Mouse (Mus musculus) yolk sac, embryonic 10.5 days (tissue): ENCODE measurements around the gene Cryba4.

Source experiments
- DNase-seq: peaks from one replicate; pipeline ENCODE4 v3.0.0-alpha.2; 2017; ENCODE audit warnings: low spot score

Cryba4 gene

DNA sequence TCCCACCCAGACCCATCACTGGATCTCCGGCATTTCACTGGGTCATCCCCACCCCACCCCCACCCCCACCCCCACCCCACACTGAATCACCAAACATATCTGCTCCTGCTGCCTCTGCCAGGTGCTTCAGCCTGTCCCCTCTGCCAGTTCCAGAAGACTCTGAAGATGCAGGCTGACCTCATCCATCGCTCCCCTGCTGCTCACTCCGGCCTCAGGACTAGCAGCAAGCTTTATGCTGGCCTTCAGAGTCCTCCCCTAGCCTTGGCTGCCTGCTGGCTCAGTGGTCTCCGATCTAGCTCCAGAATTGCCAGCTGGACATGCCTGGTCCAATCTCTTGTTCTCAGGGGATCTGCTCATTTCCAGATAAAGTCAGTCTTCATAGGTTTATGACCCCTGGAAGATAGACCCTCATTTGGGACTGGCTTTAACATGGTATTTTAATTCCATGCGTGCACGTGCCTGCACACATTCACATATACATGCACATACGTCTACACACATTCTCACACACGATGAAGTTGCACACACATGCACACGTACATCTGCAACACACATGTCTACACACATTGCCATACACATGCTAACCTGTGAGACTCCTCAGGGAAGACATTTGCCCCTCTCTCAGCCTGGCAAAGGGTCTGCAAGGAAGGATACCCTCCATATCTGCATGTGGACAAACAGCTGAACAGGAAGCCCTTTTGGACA is 14.3 kb downstream of the Cryba4 start:
- no peak for DNase-seq

- no peak for DNase-seq
Observed at GRCm38 (mm10) chr5:112237439-112237838, 14.9 kb downstream of the Cryba4 start.

DNA sequence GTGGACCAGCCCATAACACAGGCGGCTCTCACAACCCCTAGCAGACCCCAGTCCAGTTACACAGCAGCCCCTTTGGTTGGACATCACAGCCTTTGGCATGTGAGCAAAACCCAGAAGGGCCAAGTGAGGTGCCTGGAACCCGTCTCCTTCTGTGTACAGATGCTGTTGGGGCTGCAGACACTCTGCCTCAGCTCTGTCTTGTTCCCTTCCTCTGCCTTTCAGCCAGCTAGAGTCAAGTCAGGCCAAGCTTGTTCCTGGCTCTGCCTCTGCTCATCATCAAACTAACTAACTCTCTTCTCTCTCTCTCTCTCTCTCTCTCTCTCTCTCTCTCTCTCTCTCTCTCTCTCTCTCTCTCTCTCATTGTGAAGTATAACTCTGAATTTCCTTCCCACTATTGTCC is 15.7 kb downstream of the Cryba4 start:
- DNase-seq, result no peak

GRCm38 (mm10) chr5:112235806-112236205 is 16.5 kb downstream of the Cryba4 start:
- no peak for DNase-seq

DNA sequence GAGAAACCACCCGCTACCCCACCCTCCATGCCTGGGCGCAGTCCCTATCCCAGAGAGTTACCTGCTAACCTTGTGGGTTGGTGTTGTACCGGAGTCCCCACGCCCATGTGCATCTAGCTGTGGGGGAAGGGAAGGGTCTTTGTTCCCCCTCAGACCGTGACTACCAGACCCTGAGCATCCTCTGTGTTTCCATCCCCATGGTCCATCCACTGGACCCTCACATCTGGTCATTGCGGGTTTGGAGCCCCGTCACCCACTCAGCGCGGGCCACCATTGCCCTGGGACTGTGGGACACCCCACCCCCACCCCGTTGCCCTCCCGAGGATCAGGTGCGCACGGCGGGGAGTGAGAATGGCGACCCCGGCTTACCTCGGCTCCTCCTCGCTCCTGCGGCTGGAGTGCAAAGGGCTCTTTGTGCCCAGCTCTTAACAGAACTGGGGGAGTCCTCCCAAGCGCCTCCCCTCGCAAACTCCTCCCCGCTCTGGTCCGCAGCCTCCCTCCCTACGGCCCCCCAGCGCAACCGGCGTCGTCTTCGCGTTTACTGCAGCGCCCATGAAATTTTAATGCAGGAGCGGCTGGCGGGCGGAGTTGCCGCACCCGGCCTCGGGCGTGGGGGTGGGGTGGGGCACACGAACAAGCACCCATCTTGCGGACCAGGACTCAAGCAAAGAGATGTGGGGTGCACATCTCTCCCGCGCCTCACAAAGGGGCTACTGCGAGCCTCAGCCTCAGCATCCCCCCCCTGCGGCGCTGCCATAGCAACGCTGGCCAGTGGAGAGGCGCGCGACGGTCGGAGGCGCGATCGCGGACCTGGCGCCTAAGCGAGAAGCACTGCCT is 23.9 kb downstream of the Cryba4 start:
- DNase-seq, result no peak

DNA sequence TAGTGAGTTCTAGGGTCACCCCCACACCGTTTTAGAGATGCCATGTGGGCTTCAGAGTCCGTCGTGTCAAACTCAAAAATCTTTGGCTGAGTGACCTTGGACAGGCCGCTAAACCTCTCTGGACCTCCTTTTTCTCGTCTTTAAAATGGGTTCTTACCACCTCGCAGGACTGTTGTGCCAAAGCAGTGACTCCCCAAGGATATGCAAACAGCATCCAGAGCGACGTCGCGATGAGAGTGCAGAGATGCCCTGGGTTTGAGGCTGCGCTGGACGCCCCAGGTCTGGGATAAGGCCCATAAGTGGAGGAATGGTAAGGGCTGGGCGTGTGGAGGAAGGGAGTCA is 24.4 kb downstream of the Cryba4 start:
- no peak for DNase-seq

DNA sequence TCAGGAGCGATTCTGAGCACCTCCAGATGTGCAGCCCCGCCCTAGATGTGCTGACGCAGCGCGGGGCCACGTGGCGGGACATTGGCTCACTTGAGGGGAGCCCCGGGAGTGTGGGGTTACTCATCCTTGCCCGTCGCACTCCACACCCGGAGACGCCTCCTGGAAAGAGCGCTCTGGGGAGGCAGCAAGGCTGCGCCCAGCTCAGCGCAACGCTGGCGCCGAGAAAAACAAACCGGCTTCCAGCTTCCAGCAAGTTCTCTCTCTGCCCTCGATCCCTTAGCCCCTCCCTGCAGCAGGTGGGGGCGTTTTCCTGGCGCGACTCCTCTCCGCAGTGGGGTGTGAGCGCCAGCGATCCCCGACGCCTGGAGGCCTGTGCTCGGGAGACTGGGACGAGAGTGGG is 25.0 kb downstream of the Cryba4 start:
- DNase-seq, result no peak

DNA sequence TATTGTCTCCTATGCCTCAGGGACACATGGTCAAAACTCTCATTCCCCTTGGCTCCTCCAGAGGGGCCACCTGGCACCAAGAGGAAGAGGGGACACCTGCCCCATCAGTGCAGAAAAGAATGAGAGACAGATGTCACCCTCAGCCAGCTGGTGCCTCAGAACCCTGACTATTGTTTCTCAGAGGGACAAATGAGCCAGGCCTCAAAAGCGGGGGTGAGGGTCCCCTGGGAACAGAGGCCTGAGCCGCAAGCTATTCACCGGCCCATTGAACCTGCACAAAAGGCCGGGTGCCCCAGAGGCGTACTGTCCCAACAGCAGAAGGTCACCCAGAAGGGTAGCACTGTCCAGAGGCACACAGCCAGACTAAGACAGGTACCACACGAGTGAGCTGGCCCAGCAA is 26.7 kb downstream of the Cryba4 start:
- DNase-seq, result no peak

GRCm38 (mm10) chr5:112220203-112220602 is 32.1 kb downstream of the Cryba4 start:
- DNase-seq, result no peak

GRCm38 (mm10) chr5:112219398-112219797 is 32.9 kb downstream of the Cryba4 start:
- DNase-seq, result no peak

GRCm38 (mm10) chr5:112218679-112219078 is 33.6 kb downstream of the Cryba4 start:
- no peak for DNase-seq

GRCm38 (mm10) chr5:112217031-112217430 is 35.3 kb downstream of the Cryba4 start:
- DNase-seq, result no peak

DNA sequence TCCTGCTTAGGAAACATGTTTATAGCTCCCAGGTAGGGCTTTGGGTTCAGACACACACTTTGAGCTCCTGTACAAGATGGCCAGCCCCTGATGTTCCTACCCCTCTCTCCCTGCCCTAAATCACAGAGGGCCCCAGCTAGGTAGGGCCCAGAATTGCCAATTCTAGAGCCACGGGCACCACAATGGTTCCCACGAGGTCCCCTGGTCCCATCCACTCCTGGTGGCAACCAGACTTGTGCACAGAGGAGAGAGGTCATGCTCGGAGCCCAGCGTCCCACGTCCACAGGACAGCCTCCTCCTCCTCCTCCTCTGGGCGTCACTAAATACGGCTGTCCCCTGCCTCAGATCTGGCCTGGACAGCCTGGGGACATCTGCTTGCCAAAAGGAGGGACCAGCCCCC is 36.0 kb downstream of the Cryba4 start:
- DNase-seq, result no peak

GRCm38 (mm10) chr5:112215801-112216251 is 36.5 kb downstream of the Cryba4 start:
- no peak for DNase-seq

DNA sequence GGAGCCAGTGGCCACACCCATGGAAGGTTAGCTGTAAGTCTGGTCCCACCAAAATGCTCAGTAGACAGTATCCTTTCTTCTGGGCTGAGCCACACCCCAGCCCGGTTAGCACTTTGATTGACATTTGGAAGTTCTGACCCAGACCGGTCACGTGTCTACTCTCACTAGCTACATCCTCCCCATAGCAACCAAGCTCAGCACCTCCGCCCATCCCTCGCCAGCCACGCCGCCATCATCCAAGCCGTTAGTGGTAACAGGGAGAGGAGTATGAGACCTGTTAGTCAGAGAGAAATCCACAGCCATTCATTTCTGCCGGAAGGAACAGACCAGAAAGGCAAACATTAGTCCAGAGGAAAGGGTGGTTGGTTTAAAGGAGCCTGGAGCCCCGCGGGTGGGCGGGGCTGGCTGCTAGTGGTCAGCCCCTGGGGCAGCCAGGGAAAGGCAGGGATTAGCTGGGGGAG is 37.0 kb downstream of the Cryba4 start:
- no peak for DNase-seq

DNA sequence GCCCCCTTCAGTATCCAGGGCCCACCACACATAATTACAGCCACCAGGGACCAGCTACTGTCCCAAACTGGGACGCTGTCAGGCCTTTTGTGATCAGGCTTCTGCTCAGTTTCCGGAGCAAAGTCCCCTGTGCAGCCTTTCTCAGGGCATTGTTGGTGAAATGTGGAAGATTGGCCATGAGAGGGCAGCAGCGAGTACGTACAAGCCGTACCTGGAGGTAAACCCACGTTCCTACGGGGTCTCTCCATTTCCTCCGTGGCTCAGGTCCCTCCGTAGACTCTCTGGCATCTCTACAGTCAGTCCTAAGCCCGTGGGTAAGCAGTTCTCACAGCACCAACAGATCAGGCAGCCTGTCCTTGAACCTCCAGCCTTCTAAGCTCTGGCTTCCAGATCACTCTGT is 37.9 kb downstream of the Cryba4 start:
- peak; percentile 58 for DNase-seq

DNA sequence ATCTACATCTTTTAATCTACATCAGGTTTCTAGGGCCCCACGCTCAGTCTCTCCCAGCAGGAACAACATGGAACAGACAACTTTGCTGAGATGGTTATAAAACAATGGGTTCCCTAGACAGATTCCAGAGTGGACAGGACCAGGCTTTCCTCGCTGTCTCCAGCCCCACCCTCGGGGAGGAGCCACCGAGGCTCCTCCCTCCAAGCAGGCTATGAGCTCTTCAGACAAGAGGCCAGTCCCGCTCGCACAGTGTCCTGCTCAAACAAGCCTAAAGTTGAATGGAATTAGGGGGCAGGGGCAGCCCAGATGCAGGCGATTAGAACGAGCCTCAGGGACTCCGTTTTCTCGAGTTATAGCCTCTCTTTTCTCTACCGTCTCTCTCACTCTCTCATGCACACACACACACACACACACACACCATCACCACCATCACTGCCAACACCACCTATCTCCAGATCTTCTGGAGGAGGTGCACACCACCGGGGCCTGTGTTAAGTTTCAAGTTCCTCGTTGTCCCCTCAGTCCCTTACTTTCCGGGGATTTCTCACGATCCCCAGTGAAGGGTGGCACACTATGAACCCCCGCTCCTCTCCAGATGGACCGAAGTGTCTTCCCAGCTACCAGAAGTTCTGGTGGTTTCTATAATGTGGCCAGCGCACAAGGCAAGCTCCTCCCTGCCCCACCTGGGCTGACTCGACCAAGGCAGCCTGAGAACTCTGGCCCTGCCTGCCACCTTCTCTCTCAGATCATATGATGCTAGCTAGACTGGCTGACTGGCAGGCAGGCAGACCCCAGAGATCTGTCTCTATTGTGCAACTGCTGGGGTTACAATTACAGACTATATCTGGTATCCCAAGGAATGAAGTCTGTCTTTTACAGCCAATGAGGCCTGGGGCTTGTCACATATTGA is 38.7 kb downstream of the Cryba4 start:
- no peak for DNase-seq

DNA sequence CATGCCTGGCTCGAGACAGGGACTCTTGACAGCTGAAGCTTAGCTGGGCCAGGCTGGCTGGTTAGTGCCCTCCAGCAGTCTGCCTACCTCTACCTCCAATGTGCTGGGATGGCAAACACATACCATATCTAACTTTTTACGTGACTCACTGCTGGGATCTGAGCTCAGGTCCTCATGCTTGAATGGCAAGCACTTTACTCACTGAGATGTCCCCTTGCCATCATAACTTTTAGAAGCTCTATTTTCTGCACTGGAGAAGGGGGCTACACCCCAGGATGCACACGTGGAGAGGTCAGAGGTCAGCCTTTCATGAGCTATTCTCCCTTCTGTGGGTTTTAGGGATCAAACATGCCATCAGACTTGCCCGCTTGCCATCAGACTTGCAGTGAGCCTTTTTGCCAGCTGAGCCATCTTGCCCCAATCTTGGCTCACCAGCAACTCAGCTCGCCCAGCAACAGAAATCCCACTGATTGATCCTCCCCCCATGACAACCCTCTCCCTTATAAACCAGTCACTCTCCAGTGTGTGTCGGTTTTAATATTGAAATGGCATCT is 39.5 kb downstream of the Cryba4 start:
- DNase-seq, result no peak

DNA sequence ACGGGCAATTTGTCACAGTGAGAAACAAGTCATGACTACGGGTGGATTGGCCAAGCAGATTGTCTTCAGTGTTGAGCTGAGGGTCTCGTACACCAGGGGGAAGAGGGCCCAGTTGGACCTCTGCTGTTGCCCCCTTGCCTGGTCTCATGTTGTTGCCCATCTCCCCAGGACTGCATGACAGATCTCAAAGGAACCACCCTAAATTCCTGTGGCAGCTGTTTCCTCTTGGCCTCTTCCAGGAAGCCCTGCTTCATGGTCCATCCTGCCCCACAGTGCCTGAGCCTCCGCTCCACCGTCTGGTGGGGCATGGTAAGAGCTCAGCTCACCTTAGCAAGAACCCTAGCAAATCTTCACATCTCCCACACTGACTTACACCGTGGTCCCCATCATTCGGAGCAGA is 40.4 kb downstream of the Cryba4 start:
- no peak for DNase-seq

- no peak for DNase-seq
Observed at GRCm38 (mm10) chr5:112210104-112210503, 42.2 kb downstream of the Cryba4 start.

GRCm38 (mm10) chr5:112208321-112208720 is 44.0 kb downstream of the Cryba4 start:
- no peak for DNase-seq
